Mouse (Mus musculus) frontal cortex, postnatal 36 days (tissue): ENCODE results near the gene Tsga10ip.

Source experiments
- DNase-seq, 2 experiments: peaks; one replicate each; pipeline ENCODE4 v3.0.0; 2022; ENCODE audit warnings: low spot score in 2 of 2

Gene Tsga10ip

DNA sequence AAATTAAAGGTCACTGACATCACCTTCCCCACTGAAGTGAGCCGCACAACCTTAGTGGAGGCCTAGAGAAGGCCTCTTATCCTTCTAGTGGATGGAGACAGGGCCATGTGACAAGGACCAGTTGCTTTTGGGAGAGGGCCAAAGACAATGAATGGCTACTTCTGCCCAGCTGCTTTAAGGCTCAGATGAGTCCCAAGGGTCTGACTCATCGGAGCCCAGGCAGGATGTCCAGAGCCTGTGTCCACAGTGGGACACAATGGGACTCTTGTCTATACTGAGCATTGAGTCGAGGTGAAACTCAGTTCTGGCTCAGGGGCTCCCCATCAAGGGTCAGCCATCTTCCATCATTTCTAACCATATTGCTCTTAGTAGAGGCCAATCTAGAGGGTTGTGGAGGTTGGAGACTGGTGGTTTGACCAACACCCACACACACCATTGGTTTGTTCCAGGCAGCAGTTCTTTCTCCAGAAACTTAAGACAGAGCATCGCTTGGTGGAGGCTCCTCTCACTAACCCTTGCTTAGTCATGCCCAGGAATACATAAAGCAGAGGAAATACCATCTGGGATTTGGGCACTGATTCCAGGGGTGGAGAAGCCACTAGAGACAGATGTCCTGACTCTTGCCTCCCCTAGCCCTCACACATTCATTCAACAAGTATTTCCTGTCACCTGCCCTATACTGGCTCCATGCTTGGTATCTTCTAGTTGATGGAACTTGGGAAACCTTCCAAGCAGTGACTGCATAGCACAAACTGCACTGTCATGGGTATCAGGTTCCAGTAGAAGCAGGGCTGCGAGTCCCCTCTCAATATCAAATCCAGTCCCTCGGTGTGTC is 56.8 kb downstream of the Tsga10ip start:
- DNase-seq = no peak

- DNase-seq = no peak
Observed at GRCm38 (mm10) chr19:5341360-5341759, 61.0 kb downstream of the Tsga10ip start.
